Mouse (Mus musculus) gastrocnemius, adult 18-20 months (tissue): ENCODE measurements at regions not wholly inside any gene's neighbourhood (a gene's known extent, or its start where the extent isn't known, plus 50 kb on each side); places are given as distances from the start of the nearest gene placed in this dataset.
"Not testable (repeated sequence)": the region's sequence is repeated elsewhere in the genome, so short reads cannot be mapped to it uniquely, and the experiment has no call there.

ENCODE experiments used
- DNase-seq: peaks from one replicate; pipeline ENCODE4 v3.0.0; 2021; ENCODE audit warnings: low spot score

DNA sequence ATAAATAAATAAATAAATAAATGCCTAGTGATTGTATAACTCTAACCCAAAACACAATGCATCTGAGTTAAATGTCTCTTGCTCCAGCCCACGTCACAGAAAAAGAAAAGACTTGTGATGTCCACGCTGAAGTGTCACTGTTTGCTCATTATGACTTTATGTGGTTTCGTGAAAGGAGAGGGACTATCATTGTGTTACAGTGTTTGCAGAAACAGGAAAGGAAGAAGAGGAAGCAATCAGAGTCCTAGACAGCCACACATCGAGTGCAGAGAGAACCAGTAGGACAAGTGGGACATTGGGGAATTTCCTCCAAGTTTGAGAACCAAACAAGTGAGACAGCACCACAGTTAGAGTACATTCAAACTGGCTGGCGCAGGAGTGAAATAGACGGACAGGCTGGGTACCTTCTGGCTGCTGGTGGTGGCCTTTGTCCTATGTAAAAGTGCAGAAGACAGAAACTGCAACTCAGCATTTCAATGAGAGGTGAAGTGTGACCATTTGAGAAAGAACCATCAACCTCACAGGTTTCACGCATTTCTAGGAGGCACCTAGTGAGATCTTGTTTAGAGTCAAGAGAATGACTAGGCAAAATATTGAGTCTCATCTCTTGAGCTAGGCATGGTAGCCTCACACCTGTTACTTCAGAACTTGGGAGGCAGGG lies 59.6 kb downstream of the Fasl start:
- no peak for DNase-seq

DNA sequence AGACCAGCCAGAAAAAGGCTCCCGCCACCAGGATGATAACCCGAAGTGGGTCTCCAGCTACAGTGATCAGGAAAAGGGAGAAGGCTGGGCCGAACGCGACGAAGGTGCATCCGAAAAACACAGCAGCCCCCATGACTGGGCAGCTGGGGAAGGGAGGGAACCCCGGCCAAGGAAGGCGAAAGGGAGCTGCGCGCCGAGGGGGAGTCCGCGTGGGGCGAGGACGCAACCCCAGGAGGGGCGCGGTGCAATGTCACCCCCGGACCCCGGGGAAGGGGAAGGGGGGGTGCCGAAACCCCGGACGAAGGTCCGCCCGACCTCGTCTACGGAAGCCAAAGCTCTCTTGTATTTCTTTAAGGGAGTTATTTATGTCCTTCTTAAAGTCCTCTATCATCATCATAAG lies 60.9 kb downstream of the Fasl start:
- DNase-seq = not testable (repeated sequence)

DNA sequence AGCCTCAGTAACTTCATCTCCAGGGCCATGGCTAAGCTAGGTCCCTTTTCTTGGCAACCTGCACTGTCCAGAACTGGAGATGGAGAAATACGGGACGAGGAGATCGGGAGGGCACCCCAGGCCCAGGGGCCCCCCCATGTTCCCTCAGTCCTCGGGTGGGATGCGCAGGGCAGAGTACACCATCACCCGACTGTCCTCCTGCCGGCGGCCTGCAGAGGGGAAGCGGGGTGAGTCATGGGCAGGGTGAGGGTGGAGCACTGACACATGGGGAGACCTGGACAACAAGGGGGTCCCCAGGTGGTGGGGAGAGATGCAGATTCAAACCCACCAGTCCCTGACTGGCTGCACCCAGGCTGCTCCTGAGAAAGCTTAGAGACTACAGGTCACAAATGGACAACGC lies 62.2 kb downstream of the Fasl start:
- not testable (repeated sequence) for DNase-seq

DNA sequence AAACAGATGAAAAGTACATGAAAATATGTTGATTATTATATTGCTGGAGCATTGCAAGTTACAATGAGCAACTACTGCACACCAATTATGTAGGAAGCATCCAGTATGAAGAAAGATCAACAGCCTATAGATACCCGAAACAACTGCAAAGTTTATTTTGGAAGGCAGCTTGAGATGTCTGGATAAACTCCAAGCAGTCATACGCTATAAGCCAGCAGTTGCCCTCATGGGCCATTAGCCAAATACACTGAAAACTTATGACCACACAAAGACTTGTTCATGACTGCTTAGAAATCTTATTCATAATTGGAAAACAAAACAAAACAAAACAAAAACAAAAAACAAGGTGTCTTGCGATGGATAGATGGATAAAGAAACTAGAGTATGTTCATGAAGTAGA lies 68.4 kb downstream of the Fasl start:
- DNase-seq = no peak

DNA sequence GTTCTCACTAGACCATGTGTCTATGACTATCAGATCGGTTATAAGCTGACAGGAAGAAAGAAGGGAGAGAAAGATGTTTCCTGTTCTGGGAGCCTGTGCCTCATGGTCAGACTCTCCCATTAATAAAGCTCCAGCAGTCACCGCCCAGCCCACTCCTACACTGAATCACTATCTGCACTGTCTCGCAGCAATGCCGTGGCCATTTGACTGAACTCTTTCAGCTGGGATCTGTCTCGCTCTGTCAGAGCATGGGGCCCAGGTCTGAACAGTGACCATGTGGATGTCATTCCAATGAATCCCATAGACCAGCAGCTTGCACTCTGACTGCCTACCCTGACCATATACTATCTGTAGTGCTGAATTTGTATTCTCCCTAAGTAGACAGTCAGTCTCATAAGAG lies 70.0 kb downstream of the Fasl start:
- no peak for DNase-seq

DNA sequence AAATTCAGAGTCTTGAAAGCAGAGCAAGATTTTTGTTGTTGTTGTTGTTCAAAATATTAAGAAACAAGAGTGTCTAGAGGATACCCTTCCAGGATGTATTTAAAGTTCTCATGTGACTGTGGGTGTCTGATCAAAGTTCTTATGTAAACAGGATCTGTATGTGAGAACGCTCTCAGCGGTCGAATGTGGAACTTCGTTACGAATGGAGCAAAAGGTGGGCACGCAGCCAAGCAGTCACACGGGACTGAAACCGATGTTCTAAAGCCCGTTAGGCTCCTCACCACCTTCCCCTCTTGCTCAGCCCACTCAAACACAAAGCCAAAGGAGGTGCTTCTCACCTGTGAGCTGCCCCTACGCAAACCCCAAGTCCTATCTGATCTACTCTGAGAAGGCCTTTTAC lies 75.4 kb downstream of the Fasl start:
- DNase-seq = peak; percentile 26

DNA sequence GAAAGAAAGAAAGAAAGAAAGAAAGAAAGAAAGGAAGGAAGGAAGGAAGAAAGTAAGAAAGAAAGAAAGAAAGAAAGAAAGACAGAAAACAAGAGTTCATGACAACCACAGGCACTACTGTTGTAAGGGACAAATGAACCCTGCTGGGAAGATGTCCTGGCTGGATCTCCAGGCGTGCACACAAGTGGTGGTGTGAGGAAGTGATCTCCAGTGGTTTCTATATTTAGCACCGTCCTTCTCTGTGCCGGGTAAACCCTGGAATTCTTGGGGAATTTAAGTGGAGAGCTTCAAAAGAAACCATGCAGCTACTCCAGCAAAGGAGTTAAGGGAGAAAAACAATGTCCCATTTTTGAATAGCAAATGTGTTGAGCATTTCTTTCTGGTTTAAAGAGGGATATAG lies 76.0 kb downstream of the Fasl start:
- DNase-seq = no peak

DNA sequence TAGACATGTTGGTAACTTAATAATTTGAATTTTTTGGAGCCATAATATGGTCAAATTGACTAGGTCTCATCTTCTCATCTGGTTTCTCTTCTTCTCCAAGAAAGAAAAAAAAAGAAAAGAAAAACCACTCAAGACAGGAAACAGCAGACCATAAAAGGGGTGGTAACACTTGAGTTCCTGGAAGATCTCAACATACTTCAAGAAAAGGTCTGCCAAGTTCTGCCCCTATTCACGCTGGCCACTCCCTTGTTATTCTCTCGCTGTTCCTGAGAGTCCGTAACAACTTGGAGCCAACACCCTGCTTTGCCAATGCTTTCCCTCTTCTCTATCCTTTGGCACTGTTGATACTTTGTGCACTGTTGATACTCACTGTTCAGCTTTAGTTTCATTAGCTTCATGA lies 81.2 kb downstream of the Fasl start:
- peak; percentile 7 for DNase-seq

DNA sequence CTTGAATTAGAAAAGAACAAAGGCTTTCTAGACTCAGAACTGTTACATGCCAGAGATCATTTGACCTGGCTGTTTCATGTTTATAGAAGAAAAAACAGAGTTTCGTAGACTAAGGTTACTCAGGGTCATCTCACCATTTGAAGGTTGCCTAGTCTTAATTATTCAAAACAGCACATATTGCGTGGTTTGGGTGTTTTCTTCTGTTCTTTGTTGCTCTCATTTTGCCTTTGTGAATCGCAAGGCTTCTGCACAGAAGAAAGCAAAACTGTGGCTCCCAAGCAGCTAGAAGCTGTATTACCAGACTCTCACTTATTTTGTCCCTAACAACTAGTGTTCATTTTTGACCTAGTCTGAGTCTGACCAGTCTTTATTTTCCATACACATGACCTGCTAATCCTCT lies 83.3 kb downstream of the Fasl start:
- DNase-seq = no peak

DNA sequence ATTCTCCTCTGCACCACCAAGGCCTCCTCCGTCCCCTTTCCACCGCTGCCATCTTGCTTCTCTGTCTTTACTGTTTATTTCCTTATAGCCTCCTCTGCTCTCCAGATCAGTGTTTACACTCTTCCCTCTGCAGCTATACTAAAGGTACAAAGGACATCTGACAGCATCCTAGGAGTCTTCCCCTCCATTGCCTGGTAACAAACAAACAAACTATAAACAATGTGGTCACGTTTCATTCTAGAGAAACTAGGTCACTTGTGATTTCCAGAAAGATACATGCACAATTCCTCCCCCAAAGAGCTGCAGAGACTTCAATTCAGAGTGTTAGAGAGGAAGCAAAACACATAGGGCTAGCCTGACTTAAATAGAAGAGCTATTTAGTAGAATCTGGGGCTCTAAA lies 83.8 kb downstream of the Fasl start:
- no peak for DNase-seq

DNA sequence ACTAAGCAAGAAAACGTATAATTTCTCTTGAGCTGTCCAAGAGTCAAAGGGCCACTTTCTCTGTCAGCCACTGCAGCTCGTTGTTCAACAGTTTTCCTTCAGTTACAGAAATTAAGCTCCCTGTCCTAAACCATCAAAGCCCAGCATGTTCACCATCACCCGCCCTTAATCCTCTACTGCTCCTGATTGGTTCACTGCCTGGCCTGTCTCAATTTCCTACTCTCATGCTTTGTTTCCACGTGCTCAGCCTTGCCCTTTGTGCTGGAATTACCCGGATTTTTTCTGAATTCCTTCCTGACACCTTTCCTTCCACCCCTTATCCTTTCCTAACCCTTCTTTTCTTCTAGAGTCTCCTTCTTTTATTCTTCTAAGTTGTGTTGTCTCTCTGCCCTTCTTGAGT lies 92.4 kb downstream of the Fasl start:
- no peak for DNase-seq

DNA sequence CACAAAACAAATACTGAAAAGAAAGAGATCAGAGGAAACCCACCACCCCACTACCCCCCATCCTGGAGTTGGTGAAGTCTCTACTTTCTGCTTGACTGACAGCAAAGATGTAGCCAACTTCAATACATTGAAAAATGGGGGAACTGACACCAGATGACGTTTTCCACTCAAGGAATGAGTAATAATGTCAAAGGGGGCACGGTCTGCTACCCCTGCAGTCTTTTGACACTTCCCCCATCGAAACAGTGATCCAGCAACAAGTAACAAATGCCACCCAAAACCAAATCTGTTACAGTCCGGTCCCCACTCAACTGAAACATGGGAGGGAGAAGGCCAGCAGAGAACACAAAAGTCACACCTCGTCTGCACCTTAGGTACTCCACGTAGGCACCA lies 94.5 kb downstream of the Fasl start:
- DNase-seq = no peak

DNA sequence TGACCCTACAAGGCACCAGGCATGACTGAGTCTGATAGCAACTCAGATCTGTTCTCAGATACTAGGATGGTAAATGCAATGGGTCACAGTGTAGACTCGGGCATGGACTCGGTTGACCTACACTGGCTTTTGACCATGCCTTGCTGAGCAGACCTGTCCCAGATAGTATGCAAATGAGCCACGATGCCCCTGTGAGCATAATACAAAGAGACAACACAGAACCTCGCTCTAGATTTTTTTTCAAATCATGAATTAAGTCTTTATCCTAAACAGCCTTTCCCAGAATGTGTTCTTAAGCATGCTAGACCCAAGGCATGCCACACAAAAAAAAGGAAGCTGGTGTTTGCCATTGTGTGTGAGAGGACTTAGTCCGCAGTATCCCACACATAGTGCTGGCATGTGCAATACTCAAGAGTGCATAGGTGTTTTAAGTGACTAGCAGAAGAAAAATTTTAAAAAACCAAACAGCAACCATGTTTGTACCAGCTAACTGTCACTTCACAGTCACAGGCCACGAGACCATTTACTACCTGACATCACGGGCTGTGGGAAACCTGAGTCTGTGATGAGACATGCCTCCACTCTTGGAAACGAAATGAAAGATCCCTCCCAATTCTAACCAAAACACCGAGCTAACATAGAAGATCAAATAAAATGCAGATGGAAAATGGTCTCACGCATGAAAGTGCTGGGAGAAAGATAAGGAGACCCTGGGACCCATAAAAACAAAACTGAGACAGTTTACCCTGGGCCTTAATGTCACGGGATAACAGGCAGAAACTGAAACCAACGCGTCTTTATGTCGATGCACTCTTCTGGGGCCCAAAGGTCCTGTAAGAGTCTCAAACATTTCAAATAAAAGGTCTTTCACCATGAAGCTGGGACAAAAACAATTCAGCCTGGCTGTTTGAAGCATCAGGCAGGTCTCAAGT lies 95.2 kb downstream of the Fasl start:
- no peak for DNase-seq

DNA sequence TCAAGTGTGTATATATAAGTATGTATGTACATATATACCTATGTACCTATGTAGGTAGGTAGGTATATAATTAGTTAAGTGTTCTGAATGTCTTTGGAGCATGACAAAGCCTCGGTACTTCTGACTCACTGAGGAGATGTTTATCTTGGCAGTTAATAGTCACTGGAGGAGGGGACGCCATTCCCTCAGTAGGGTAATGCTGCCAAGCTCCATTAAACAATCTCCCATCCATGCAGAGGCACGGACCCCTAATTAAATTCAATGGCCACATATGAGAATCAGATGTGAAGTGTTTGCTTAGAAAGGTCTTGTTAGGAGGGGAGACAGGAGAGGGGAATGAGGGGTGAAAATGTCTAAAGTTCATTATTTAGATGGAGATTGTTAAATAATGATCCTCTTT lies 99.3 kb downstream of the Fasl start:
- no peak for DNase-seq

DNA sequence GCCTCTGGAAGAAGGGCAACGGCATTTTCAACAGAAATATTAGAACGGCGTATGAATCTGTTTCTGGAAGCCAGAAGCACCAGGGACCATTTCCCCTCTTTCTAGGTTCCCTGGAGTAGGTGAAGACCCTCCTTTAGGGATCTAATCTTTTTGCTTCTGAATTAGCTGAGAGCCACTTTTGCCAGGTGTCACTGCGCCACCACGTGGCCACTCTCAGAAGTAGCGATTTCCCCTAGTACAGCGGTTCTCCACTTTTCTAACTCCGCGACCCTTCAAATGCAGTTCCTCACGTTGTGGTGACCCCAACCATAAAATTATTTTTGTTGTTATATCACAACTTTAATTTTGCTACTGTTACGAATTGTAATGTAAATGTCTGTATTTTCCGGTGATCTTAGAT lies 100.7 kb downstream of the Fasl start:
- peak; percentile 32 for DNase-seq

DNA sequence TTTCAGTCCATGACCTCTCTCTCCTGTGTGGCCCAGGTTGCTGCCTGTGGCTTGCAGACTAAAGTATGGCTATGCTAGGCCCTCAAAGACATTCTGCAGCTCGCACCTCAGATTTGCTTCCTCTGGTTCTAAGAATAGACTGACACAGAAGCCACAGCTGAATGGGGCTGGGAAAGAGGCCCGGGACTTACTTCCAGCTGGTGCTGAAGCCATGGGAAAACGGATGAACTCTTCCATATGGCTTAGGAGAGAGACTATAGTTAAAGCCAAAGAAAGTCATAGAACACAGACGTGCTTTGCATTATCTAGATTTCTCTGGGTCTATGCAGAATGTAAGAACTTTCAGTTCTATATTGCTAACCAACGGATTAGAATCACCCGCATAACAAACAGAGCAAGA lies 107.7 kb downstream of the Fasl start:
- DNase-seq = no peak

DNA sequence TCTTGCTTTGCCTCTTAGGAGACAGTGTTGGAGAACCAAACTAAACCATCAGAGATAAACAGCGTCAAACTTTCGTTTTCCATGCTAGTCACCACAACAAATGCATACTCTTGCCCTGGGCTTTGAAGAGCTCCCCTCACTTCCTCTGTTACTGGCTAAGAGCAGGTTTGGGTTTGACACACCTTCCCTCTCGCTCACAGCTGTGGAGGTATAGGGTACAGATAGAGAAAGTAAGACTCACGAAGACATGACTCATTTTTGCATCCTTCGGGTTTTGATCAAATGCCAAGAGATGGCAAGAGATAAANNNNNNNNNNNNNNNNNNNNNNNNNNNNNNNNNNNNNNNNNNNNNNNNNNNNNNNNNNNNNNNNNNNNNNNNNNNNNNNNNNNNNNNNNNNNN lies 117.4 kb downstream of the Fasl start:
- no peak for DNase-seq

DNA sequence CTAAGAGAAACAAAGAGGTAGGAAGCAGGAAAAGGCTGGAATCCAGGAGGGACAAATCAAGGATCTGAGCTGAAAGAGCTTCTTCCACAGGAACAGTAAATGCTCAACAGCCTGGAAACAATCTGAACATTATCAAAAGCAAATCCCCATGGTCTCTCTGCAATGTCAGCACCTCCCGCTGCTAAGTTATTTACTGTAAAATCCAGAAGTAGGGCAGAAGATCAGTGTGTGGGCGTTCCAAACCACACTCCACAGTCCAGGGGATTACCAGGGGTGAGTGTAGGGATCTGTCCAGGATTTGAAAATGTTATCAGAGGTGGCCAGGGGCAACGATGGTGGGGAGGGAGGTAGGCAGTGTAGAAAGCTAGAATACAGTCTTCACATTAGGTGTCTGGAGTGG lies 124.0 kb downstream of the Fasl start:
- DNase-seq = no peak

DNA sequence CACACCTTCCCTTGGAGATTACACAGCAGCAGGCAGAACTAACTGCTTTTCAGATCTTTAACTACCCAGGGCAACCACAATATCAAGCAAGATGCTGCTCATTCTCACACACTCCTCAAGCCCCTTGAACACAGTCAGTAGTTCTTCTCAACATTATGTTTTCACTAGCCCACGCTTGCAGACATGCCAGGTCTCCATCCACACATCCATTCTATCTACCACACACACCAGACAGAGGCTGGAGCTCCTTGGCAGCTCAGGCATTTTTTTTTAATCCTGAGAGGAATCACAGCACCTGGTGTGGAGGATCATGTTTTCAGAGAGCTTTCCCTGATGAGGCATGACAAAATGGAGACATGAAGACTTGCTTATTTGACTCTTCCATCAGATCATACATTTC lies 124.9 kb downstream of the Fasl start:
- DNase-seq = no peak

DNA sequence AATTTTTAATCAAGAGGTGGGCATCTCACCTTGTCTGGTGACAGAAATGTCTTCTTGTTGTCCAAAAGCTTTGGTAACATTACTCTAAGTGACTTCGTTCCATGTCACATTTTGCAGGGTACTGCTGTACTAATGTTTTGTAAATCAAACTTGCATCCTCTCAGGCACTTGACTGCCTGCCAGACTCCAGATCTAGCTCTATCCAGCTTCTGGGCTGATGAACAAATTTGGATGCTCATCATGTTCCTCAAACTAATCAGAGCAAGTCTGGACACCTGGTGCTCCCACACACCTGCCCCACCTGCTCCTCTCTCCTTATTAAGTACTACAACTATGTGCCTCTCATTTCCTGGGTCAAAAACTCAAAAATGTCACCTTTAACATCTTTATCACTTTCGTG lies 126.1 kb downstream of the Fasl start:
- no peak for DNase-seq

DNA sequence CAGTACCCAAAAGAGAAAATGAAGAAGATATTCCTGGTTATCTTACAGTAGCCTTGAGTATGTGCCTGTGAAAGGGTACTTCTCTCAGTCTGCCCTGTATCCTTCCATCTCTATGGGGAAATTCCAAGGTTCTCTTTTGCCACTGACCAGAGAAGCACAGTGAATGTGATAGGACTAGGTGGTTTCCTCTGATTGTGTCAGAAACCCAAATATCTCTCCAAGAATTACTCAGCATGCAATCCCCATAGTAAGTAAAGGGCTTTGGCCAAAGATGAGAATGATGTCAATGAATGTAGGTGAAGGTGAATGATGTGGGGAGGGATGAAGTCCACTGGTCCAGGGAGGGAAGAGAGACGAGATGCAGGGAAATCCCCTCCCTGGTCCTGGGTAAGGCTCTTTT lies 130.8 kb downstream of the Fasl start:
- DNase-seq = no peak

DNA sequence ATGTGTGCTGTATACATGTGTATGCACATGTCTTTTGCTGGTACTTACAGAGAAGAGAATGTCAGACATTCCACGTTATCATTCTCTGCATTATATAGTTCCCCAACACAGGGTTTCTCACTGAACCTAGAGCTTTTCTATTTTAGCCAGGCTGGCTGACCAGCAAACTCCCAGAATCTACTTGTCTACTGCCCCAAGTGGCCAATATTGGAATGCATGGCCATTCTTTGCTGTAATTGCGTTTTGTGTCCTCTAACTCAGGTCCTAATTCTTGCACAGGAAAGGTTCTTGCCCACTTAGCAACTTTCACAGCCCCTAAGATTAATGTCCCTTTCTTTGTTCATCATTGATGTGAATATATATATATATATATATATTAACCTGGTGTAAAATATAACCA lies 138.9 kb downstream of the Fasl start:
- DNase-seq = no peak

DNA sequence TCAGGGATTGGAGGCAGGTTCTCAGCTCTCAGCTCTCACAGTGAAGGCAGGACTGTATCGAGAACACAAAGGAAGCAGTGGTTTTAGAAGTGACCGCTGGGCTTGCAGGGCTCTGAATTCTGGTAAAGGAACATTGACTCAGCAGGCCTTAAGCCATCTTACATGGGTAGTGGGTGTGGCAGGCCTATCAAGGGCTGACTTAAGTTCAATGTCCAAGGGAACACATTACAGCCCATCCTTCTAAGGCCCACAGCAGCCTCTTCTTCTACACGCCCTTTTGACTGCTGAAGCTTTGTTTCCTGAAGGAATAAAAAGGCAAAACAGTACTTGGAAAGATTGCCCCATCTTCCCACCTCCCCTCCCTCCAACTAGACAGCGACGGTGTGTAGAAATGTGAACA lies 137.6 kb downstream of the Tnfsf18 start:
- DNase-seq = no peak
